Mouse (Mus musculus) E14TG2a.4 (cell line): Measurements from ENCODE around the gene Gramd4.

Experiments
- CTCF ChIP-seq: conservative IDR thresholded peaks from 2 replicates; pipeline ENCODE4 v1.5.1; 2014; ENCODE audit warnings: low read length
- NANOG ChIP-seq: IDR thresholded peaks from 2 replicates; pipeline ENCODE4 v1.6.1; 2014; ENCODE audit warnings: borderline replicate concordance, low read length, mixed read lengths

- no peak for TF ChIP-seq NANOG
- no peak for TF ChIP-seq CTCF
Observed at GRCm38 (mm10) chr15:86165811-86166590, 108.5 kb downstream of the Gramd4 start.
